Comparison of ENCODE assay signal across 8 mouse cellular contexts in genomic region chr9:76014631-76015531, GRCm38 (mm10). TPM values are rescaled to one million over a fixed set of nuclear protein-coding genes. Genes with fewer than 3 reads are reported as not detected.
DNase-seq lines count a peak whose midpoint lies in the region; ATAC-seq lines count a peak whose summit lies in the region.

Gene Hmgcll1, plus strand, starts transcription at chr9:76014855.

- DNase-seq in kidney, adult 11 months: no peak
- peak; percentile 57 to 79 for DNase-seq in layer of hippocampus, adult 18-20 months (ENCODE audit: low spot score in 2 of 2)
- DNase-seq in right cerebral cortex, postnatal 25 days: peak; percentile 85

- WGBS in kidney, embryonic 15.5 days: 5% methylated on average over 40 of the region's 40 CpGs
- 3% methylated on average over 40 of the region's 40 CpGs for WGBS in forebrain, embryonic 12.5 days
- WGBS in liver, embryonic 16.5 days (ENCODE audit: insufficient replicate concordance): 13% methylated on average over 39 of the region's 40 CpGs

- H3K4me1 ChIP-seq in kidney, embryonic 15.5 days: peaks cover 11% of the 10 kb centered on the region; the same call in 1 of the 2 replicates
- peaks cover 4% of the 10 kb centered on the region; the same call in 1 of the 2 replicates for H3K4me1 ChIP-seq in brown adipose tissue, adult 24 weeks (ENCODE audit: control insufficient read depth, insufficient read depth, insufficient read length, low read length)
- H3K4me1 ChIP-seq in forebrain, embryonic 12.5 days: peaks cover 3% of the 10 kb centered on the region
- H3K4me1 ChIP-seq in liver, embryonic 16.5 days (ENCODE audit: control insufficient read depth, low read depth, low read length): peaks cover 2% of the 10 kb centered on the region

- ATAC-seq in kidney, embryonic 15.5 days (replicated peaks; ENCODE audit: low FRiP score): peak; percentile 93
- peak; percentile 93 for ATAC-seq in forebrain, embryonic 12.5 days (ENCODE audit: low FRiP score)
- peak; percentile 52 for ATAC-seq in liver, embryonic 16.5 days (ENCODE audit: low read depth)
- no peak for ATAC-seq in CD4-positive, CD25-positive, alpha-beta regulatory T cell, adult 4 months

- no peaks in the 10 kb centered on the region for H3K27me3 ChIP-seq in kidney, embryonic 15.5 days
- 0 out of 2 replicates have a peak, but pooled peaks cover 3% of the 10 kb centered on the region for H3K27me3 ChIP-seq in forebrain, embryonic 12.5 days
- H3K27me3 ChIP-seq in liver, embryonic 16.5 days (ENCODE audit: control insufficient read depth, insufficient read depth, low read depth, low read length): no peaks in the 10 kb centered on the region

- peak within 1 kb of the TSS; percentile 58 for H3K9ac ChIP-seq in kidney, embryonic 15.5 days
- peak within 1 kb of the TSS; percentile 70 for H3K9ac ChIP-seq in forebrain, embryonic 12.5 days
- H3K9ac ChIP-seq in liver, embryonic 16.5 days (ENCODE audit: low read depth, low read length): peak within 1 kb of the TSS; percentile 50

- H3K4me3 ChIP-seq in kidney, embryonic 15.5 days (replicated peaks): peak within 1 kb of the TSS; percentile 62
- H3K4me3 ChIP-seq in brown adipose tissue, adult 24 weeks (ENCODE audit: insufficient read depth, low read depth, low read length): peak within 1 kb of the TSS; percentile 33
- H3K4me3 ChIP-seq in forebrain, embryonic 12.5 days (replicated peaks): peak within 1 kb of the TSS; percentile 61
- H3K4me3 ChIP-seq in liver, embryonic 16.5 days (ENCODE audit: low read depth, low read length): peak within 1 kb of the TSS; percentile 55

- H3K27ac ChIP-seq in kidney, embryonic 15.5 days: no peak within 1 kb of the TSS
- H3K27ac ChIP-seq in brown adipose tissue, adult 24 weeks (replicated peaks; ENCODE audit: low read depth, low read length): no peak within 1 kb of the TSS
- H3K27ac ChIP-seq in forebrain, embryonic 12.5 days: peak within 1 kb of the TSS; percentile 83
- no peak within 1 kb of the TSS; the same call in 1 of the 2 replicates for H3K27ac ChIP-seq in liver, embryonic 16.5 days (ENCODE audit: low read length)

- no peaks in the 10 kb centered on the region for H3K36me3 ChIP-seq in kidney, embryonic 15.5 days
- H3K36me3 ChIP-seq in forebrain, embryonic 12.5 days (replicated peaks): no peaks in the 10 kb centered on the region
- H3K36me3 ChIP-seq in liver, embryonic 16.5 days (ENCODE audit: control insufficient read depth, insufficient read depth): no peaks in the 10 kb centered on the region

- H3K4me2 ChIP-seq in kidney, embryonic 15.5 days: peak within 1 kb of the TSS; percentile 92
- H3K4me2 ChIP-seq in forebrain, embryonic 12.5 days: peak within 1 kb of the TSS; percentile 74
- peak within 1 kb of the TSS; percentile 74 for H3K4me2 ChIP-seq in liver, embryonic 16.5 days (ENCODE audit: low read depth, low read length)

- no peaks in the 10 kb centered on the region for H3K9me3 ChIP-seq in kidney, embryonic 15.5 days (replicated peaks)
- H3K9me3 ChIP-seq in forebrain, embryonic 12.5 days: no peaks in the 10 kb centered on the region
- no peaks in the 10 kb centered on the region for H3K9me3 ChIP-seq in liver, embryonic 16.5 days (replicated peaks; ENCODE audit: control insufficient read depth, low read length)

RNA-seq across cellular contexts. Expression of gene Hmgcll1, which starts in this region (rescaled TPM):
- polyA plus RNA-seq in kidney, embryonic 15.5 days (2015; fragmentation: Nextera tagmentation; extraction: Ambion mirVana): 2.7 and 3.9 TPM in 2 replicates
- not detected in 2 replicates for polyA plus RNA-seq in brown adipose tissue, adult 24 weeks (2012; ENCODE audit: insufficient read depth, insufficient read length, missing spikeins)
- 13.1 and 14.4 TPM in 2 replicates for polyA plus RNA-seq in forebrain, embryonic 12.5 days (2016; fragmentation: Nextera tagmentation; extraction: Ambion mirVana)
- 10 to 100 TPM; 13.2 to 15.8 TPM for total RNA-seq in layer of hippocampus, adult 18-20 months (2021)
- 0.20 and 0.34 TPM in 2 replicates for polyA plus RNA-seq in liver, embryonic 16.5 days (2015; fragmentation: Nextera tagmentation; extraction: Ambion mirVana)
- polyA plus RNA-seq in CD4-positive, CD25-positive, alpha-beta regulatory T cell, adult 4 months (2017; shearing (Covaris generic)): not detected

Comparison
In these comparisons a context has a peak if more than half of its experiments do, and no peak if none do; other contexts are left out.
1. Peak in ATAC-seq, H3K4me3 ChIP-seq, H3K9ac ChIP-seq and H3K4me2 ChIP-seq in liver, embryonic 16.5 days; RNA of the gene not detected or under 1 TPM.